Mouse (Mus musculus): ENCODE results near the gene Gm21885. TPM values are rescaled to one million over a fixed set of nuclear protein-coding genes. Genes with fewer than 3 reads are reported as not detected.
A peak's percentile ranks its signal among the peaks of the same experiment; 100 is the strongest.

Gm21885 gene
- total RNA-seq (2014; rRNA removed) = not detected in 2 replicates
- 0.24 TPM in 1 of 2 replicates, not detected in the other for polyA plus RNA-seq (2015; fragmentation: Nextera tagmentation; extraction: Ambion mirVana)

DNA sequence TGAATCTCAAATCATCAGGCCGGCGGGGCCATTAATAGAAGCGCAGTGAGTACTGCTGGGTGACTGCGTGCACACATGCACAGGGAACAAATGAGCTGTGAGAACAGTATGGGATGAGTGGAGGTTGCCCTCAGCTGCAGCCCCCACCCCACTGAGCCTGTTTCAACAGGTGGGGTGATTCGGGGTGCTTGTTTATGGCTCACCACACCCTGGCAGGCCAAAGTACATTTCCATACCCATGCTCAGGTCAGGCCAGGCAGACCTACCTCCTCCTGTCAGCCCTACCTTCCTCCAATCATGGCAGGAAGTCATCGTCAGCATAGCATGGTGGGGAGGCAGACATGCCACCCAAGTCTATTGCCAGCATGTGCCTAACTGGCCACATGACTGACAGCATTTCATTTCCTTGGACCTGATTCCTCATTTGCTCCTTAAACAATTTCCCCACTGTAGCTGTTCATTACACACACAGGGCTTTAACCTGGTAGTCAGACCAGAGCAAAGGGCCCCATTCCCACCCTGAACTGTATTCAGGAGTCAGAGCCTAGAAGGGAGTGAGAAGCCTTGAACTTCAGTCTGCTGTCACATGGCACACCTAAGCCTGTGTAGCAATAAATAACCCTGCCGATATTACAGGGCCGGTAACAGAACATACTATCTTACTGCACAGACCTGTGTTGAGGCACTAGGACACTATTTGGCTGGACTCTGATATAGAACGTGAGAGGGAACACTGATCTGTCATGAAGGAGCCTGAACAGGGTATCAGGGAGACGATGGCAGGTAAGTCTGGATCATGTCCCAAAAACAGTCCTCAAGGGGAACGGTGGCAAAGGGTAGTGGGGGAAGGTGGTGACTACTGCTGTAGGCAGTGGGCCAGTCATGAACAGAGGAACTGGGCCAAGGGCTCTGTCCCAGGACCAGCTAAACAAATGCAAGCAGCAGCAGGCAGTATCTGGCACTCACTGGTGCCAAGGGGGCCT lies at the start of gene Gm21885:
Gene Gm21885, plus strand, starts transcription at position 675 of the 983 bp plus-strand sequence.
- ATAC-seq (peak; percentile 46; the same call in 1 of the 2 replicates), DNase-seq (ENCODE audit: low spot score) (peak; percentile 71)
- H3K27ac ChIP-seq = no peak within 1 kb of the TSS; the same call in 1 of the 2 replicates
- H3K27me3 ChIP-seq (ENCODE audit: insufficient read depth, low read length) = no peaks in the 10 kb centered on the region
- no peaks in the 10 kb centered on the region for H3K4me1 ChIP-seq (ENCODE audit: insufficient read depth, low read length)
- H3K36me3 ChIP-seq (ENCODE audit: insufficient read depth, low read length) = no peaks in the 10 kb centered on the region
- no peak within 1 kb of the TSS for H3K9ac ChIP-seq (replicated peaks; ENCODE audit: low read length)
- TF ChIP-seq CTCF (IDR thresholded peaks at IDR 0.05; ENCODE audit: low read depth) = no peak
- H3K4me2 ChIP-seq (ENCODE audit: low read depth, low read length) = no peak within 1 kb of the TSS
- H3K4me3 ChIP-seq (ENCODE audit: low read length) = no peak within 1 kb of the TSS
- 74% methylated on average over 11 of the region's 11 CpGs for WGBS
- no peaks in the 10 kb centered on the region for H3K9me3 ChIP-seq (ENCODE audit: low read length)

DNA sequence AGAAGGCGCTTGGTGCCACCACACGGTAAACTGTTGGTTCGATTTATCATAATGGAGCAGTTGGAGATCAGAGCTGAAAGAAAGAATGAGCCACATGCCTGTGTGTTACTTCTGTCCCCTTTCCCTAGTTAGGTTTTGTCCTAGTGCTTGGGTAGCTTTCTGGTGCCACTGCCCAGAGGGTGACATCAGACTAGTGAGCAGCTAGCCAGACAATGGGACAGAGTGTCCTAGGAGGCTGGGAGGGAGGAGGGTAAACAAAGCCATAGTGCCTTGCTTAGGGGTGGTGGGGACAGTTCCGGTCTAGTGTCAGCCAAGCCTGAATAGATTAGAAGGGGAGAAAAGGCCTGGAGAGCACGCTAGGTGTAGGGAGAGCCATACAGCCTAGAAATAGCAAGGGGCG lies 48.3 kb upstream of the Gm21885 start:
- 49% methylated on average over 6 of the region's 6 CpGs for WGBS
- H3K9ac ChIP-seq (replicated peaks; ENCODE audit: low read length) = no peak overlapping the region
- no peak for ATAC-seq
- H3K27me3 ChIP-seq (ENCODE audit: insufficient read depth, low read length) = no peaks in the 10 kb centered on the region
- H3K4me3 ChIP-seq (ENCODE audit: low read length) = no peak overlapping the region
- no peaks in the 10 kb centered on the region for H3K9me3 ChIP-seq (ENCODE audit: low read length)
- no peak for DNase-seq (ENCODE audit: low spot score)
- H3K4me1 ChIP-seq (ENCODE audit: insufficient read depth, low read length) = no peaks in the 10 kb centered on the region
- H3K4me2 ChIP-seq (ENCODE audit: low read depth, low read length) = no peak overlapping the region
- no peaks in the 10 kb centered on the region for H3K36me3 ChIP-seq (ENCODE audit: insufficient read depth, low read length)
- no peak overlapping the region for H3K27ac ChIP-seq
- no peak for TF ChIP-seq CTCF (IDR thresholded peaks at IDR 0.05; ENCODE audit: low read depth)

DNA sequence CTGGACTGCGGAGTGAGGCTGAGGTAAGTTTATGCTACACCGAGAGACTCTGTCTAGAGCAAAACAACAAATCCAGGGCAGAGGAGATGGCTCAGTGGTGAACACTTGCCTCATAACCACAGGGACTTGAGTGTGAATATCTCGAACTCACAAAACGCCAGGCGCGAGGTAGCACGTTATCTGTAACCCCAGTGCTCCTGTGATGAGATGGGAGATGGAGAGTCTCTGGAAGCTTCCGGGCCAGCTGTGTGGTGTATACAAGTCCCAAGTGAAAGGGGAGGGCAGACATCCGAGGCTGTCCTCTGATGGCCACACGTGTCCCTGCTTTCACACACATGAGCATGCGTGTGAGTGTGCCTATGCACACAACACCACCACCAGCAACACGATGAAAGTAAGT lies 47.3 kb upstream of the Gm21885 start:
- TF ChIP-seq CTCF (IDR thresholded peaks at IDR 0.05; ENCODE audit: low read depth) = no peak
- WGBS = 87% methylated on average over 12 of the region's 12 CpGs
- Histone ChIP-seq H3K4me3 (ENCODE audit: low read length) (no peak overlapping the region), H3K27ac (no peak overlapping the region), H3K9me3 (ENCODE audit: low read length) (no peaks in the 10 kb centered on the region), H3K9ac (replicated peaks; ENCODE audit: low read length) (no peak overlapping the region), H3K4me1 (ENCODE audit: insufficient read depth, low read length) (no peaks in the 10 kb centered on the region), H3K27me3 (ENCODE audit: insufficient read depth, low read length) (no peaks in the 10 kb centered on the region), H3K36me3 (ENCODE audit: insufficient read depth, low read length) (no peaks in the 10 kb centered on the region), H3K4me2 (ENCODE audit: low read depth, low read length) (no peak overlapping the region)
- no peak for ATAC-seq
- DNase-seq (ENCODE audit: low spot score) = no peak

DNA sequence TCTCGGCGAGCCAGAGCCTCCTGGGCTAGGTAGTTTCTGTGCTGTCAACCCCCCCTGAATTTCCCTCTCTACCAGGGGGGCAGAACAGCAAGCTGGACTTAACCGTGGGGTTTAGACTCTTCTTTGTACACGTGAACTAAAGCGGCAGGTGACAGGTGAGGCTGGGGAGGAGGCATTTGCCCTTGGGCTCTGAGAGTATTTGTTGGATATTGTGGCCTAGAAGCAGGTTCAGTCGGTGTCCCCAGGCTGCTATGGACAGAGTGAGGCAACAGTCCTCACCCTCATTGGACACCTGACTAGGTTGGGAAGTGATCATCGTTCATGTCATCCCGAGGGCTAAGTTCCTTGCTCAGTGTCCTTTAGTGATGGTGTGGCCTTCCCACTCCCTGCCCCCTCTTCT lies 46.8 kb upstream of the Gm21885 start:
- H3K36me3 ChIP-seq (ENCODE audit: insufficient read depth, low read length) = no peaks in the 10 kb centered on the region
- no peak overlapping the region for H3K4me3 ChIP-seq (ENCODE audit: low read length)
- no peak overlapping the region for H3K27ac ChIP-seq
- H3K9ac ChIP-seq (replicated peaks; ENCODE audit: low read length) = no peak overlapping the region
- H3K9me3 ChIP-seq (ENCODE audit: low read length) = no peaks in the 10 kb centered on the region
- no peak for TF ChIP-seq CTCF (IDR thresholded peaks at IDR 0.05; ENCODE audit: low read depth)
- no peaks in the 10 kb centered on the region for H3K4me1 ChIP-seq (ENCODE audit: insufficient read depth, low read length)
- ATAC-seq = no peak
- no peak overlapping the region for H3K4me2 ChIP-seq (ENCODE audit: low read depth, low read length)
- H3K27me3 ChIP-seq (ENCODE audit: insufficient read depth, low read length) = no peaks in the 10 kb centered on the region
- no peak for DNase-seq (ENCODE audit: low spot score)
- WGBS = 93% methylated on average over 8 of the region's 8 CpGs

DNA sequence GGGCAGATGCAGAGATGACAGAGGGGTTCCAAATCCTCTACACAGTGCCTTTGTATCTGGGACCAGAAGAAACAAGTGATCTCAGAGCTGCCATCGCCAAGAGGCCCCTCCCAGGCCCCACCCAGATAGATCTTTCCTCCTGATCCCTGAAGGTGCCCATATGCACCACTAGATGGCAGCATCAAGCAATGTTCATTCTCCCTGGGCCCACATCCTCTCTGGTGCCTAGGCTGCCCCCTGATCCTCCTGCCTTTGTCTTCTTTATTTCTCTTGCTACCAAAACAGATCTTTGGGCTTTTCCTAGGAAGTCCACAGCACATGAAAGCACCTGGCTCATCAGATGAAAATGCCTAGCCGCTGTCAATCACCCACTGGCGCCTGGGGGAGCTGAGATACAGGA lies 45.6 kb upstream of the Gm21885 start:
- Histone ChIP-seq H3K9ac (replicated peaks; ENCODE audit: low read length) (peak overlapping the region; percentile 35; the same call in 1 of the 2 replicates), H3K4me1 (ENCODE audit: insufficient read depth, low read length) (no peaks in the 10 kb centered on the region), H3K4me3 (ENCODE audit: low read length) (no peak overlapping the region), H3K9me3 (ENCODE audit: low read length) (no peaks in the 10 kb centered on the region), H3K4me2 (ENCODE audit: low read depth, low read length) (no peak overlapping the region), H3K27me3 (ENCODE audit: insufficient read depth, low read length) (no peaks in the 10 kb centered on the region), H3K27ac (peak overlapping the region; percentile 70), H3K36me3 (ENCODE audit: insufficient read depth, low read length) (no peaks in the 10 kb centered on the region)
- ATAC-seq = peak; percentile 92
- TF ChIP-seq CTCF (IDR thresholded peaks at IDR 0.05; ENCODE audit: low read depth) = peak; percentile 95
- DNase-seq (ENCODE audit: low spot score) = peak; percentile 92
- 22% methylated on average over 3 of the region's 3 CpGs for WGBS

DNA sequence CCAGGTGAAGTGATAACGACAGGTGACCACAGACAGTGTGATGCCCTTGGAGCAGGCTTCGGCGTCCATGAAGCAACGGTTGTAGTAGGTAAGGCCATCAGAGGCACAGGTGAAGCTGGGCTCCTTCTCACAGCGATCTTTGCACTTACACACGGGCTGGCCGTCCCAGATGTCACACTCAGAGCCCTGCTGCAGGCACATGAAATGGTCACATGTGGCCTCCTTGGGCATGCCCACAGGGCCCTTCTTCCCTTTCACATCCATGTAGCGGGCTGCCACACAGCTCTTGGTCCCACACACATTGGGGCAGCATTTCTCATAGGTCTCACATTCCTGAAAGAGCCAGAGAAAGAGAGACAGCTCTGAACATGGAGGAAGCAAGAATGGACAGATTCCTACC lies 42.9 kb upstream of the Gm21885 start:
- Histone ChIP-seq H3K4me1 (ENCODE audit: insufficient read depth, low read length) (peaks cover 14% of the 10 kb centered on the region), H3K4me3 (ENCODE audit: low read length) (no peak overlapping the region), H3K4me2 (ENCODE audit: low read depth, low read length) (no peak overlapping the region), H3K27ac (no peak overlapping the region), H3K9me3 (ENCODE audit: low read length) (no peaks in the 10 kb centered on the region), H3K9ac (replicated peaks; ENCODE audit: low read length) (no peak overlapping the region), H3K27me3 (ENCODE audit: insufficient read depth, low read length) (no peaks in the 10 kb centered on the region), H3K36me3 (ENCODE audit: insufficient read depth, low read length) (no peaks in the 10 kb centered on the region)
- DNase-seq (ENCODE audit: low spot score) = no peak
- WGBS = 96% methylated on average over 8 of the region's 8 CpGs
- no peak for ATAC-seq
- no peak for TF ChIP-seq CTCF (IDR thresholded peaks at IDR 0.05; ENCODE audit: low read depth)

DNA sequence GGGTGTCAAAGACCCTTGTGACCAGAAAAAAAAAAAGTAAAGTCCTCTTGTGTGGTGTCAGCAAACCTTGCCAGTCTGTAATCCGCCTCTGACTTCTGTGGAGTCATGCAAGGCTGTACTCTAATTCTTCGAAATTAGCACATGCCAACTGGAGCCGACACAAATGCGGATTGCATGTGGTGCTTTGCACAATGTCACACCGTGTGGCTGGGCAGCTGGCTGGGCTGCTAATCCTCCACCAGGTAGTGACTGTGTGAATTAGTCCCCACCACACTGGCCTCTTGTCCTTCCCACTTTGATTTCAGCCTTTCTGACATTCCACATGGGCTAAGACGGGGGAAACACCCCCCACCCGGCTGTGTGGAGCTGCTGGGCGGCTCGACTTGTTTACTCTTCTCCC lies 42.0 kb upstream of the Gm21885 start:
- Histone ChIP-seq H3K9me3 (ENCODE audit: low read length) (no peaks in the 10 kb centered on the region), H3K9ac (replicated peaks; ENCODE audit: low read length) (no peak overlapping the region), H3K36me3 (ENCODE audit: insufficient read depth, low read length) (no peaks in the 10 kb centered on the region), H3K27me3 (ENCODE audit: insufficient read depth, low read length) (no peaks in the 10 kb centered on the region), H3K4me2 (ENCODE audit: low read depth, low read length) (no peak overlapping the region), H3K4me3 (ENCODE audit: low read length) (no peak overlapping the region), H3K27ac (0 out of 2 replicates have a peak overlapping the region, but pooled peaks have one; percentile 48), H3K4me1 (ENCODE audit: insufficient read depth, low read length) (peaks cover 14% of the 10 kb centered on the region)
- no peak for TF ChIP-seq CTCF (IDR thresholded peaks at IDR 0.05; ENCODE audit: low read depth)
- ATAC-seq (peak; percentile 43), DNase-seq (ENCODE audit: low spot score) (peak; percentile 62)
- 25% methylated on average over 9 of the region's 9 CpGs for WGBS
